Mouse (Mus musculus) left cerebral cortex, postnatal 36 days (tissue): ENCODE measurements around the gene Apod. TPM values are rescaled to one million over a fixed set of nuclear protein-coding genes. Genes with fewer than 3 reads are reported as not detected.

Experiments
- microRNA-seq: library from miRNA; unstranded; fragments of <30 nt; microRNA quantifications from one replicate; pipeline ENCODE4 v1.2.0, GENCODE M21; 2022
- total RNA-seq, 2 experiments: library from RNA; stranded (reverse); gene quantifications; 2 replicates each; pipeline ENCODE4 v1.2.3; 2021

Gene Apod
- total RNA-seq, 2 experiments from 2014 or later = 143 to 155 TPM

Small RNAs within 50 kb of the gene (microRNA-seq; reads per million reads assigned to microRNA genes)
- gene Gm27415 = not detected

Other genes starting within 250 kb of the Apod start
- 10 to 100 TPM; 21.2 to 22.7 TPM for gene Xxylt1, start 233.4 kb downstream of the Apod start, total RNA-seq
- 100 to 1,000 TPM in 1 of 2 experiments, 10 to 100 TPM in 1; 95.7 to 130 TPM for gene Acap2, start 113.6 kb downstream of the Apod start, total RNA-seq
- gene Ppp1r2, start 39.5 kb downstream of the Apod start, total RNA-seq = 100 to 1,000 TPM in 1 of 2 experiments, 10 to 100 TPM in 1; 84.3 to 122 TPM
- gene Bdh1, start 107.5 kb upstream of the Apod start, total RNA-seq = 100 to 1,000 TPM in 1 of 2 experiments, 10 to 100 TPM in 1; 87.0 to 130 TPM